In genomic region chr9:80306853-80307252, GRCm38 (mm10) we compare ENCODE assay signal across 13 mouse cellular contexts.
DNase-seq lines count a peak whose midpoint lies in the region; ATAC-seq lines count a peak whose summit lies in the region.
"Had no signal": no experiment of that assay in that cellular context is flagged by ENCODE, and none has a peak within 500 bp of the region (broad histone marks: within the 10 kb centered on the region; RNA-seq: fewer than 3 reads in every experiment).

No protein-coding gene starts in this region.

- peak overlapping the region; percentile 22; the same call in 1 of the 2 replicates for H3K4me2 ChIP-seq in forebrain, embryonic 12.5 days
- H3K4me2 ChIP-seq in hindbrain, embryonic 16.5 days (ENCODE audit: low read length) = peak overlapping the region; percentile 48
- peak overlapping the region; percentile 57 for H3K4me2 ChIP-seq in midbrain, embryonic 16.5 days (ENCODE audit: low read length)
- H3K4me2 ChIP-seq in liver, embryonic 12.5 days = no peak overlapping the region
- H3K4me2 ChIP-seq: liver, embryonic 11.5 days had no signal

- peak overlapping the region; percentile 57; the same call in 1 of the 2 replicates for H3K27ac ChIP-seq in forebrain, embryonic 12.5 days
- no peak overlapping the region for H3K27ac ChIP-seq in hindbrain, embryonic 16.5 days (ENCODE audit: low read depth, low read length)
- H3K27ac ChIP-seq in midbrain, embryonic 16.5 days (ENCODE audit: low read length) = peak overlapping the region; percentile 75
- H3K27ac ChIP-seq in liver, embryonic 12.5 days = no peak overlapping the region

- peaks cover 3% of the 10 kb centered on the region; the same call in 1 of the 2 replicates for H3K4me1 ChIP-seq in forebrain, embryonic 12.5 days
- 0 out of 2 replicates have a peak, but pooled peaks cover 2% of the 10 kb centered on the region for H3K4me1 ChIP-seq in hindbrain, embryonic 16.5 days (ENCODE audit: control insufficient read depth, insufficient read depth, low read depth, low read length)
- peaks cover 6% of the 10 kb centered on the region; the same call in 1 of the 2 replicates for H3K4me1 ChIP-seq in midbrain, embryonic 16.5 days (ENCODE audit: control insufficient read depth, insufficient read depth, low read length)
- H3K4me1 ChIP-seq in liver, embryonic 12.5 days = no peaks in the 10 kb centered on the region

- H3K9me3 ChIP-seq in forebrain, embryonic 12.5 days = no peaks in the 10 kb centered on the region
- no peaks in the 10 kb centered on the region for H3K9me3 ChIP-seq in hindbrain, embryonic 16.5 days (ENCODE audit: control insufficient read depth, low read length)
- H3K9me3 ChIP-seq in midbrain, embryonic 16.5 days (replicated peaks; ENCODE audit: control insufficient read depth, low read length, poor library complexity, severe bottlenecking) = no peaks in the 10 kb centered on the region
- H3K9me3 ChIP-seq in liver, embryonic 12.5 days (replicated peaks) = no peaks in the 10 kb centered on the region

- H3K9ac ChIP-seq in forebrain, embryonic 12.5 days = no peak overlapping the region
- peak overlapping the region; percentile 47 for H3K9ac ChIP-seq in hindbrain, embryonic 16.5 days (ENCODE audit: low read depth, low read length)
- H3K9ac ChIP-seq in midbrain, embryonic 16.5 days (ENCODE audit: low read depth, low read length) = peak overlapping the region; percentile 66
- H3K9ac ChIP-seq in liver, embryonic 12.5 days = no peak overlapping the region

- 41% methylated on average over 11 of the region's 11 CpGs for WGBS in forebrain, embryonic 12.5 days
- 27% methylated on average over 11 of the region's 11 CpGs for WGBS in hindbrain, embryonic 16.5 days
- 12% methylated on average over 11 of the region's 11 CpGs for WGBS in midbrain, embryonic 16.5 days
- 76% methylated on average over 11 of the region's 11 CpGs for WGBS in liver, embryonic 12.5 days (ENCODE audit: insufficient replicate concordance)

- no peaks in the 10 kb centered on the region for H3K36me3 ChIP-seq in forebrain, embryonic 12.5 days (replicated peaks)
- H3K36me3 ChIP-seq in hindbrain, embryonic 16.5 days (ENCODE audit: control insufficient read depth, insufficient read depth, low read length) = no peaks in the 10 kb centered on the region
- no peaks in the 10 kb centered on the region for H3K36me3 ChIP-seq in midbrain, embryonic 16.5 days (ENCODE audit: control insufficient read depth, insufficient read depth, low read length)
- no peaks in the 10 kb centered on the region for H3K36me3 ChIP-seq in liver, embryonic 12.5 days

- DNase-seq in frontal cortex, postnatal 25 days (ENCODE audit: low spot score in 2 of 2) = no peak
- no peak for DNase-seq in thymus, postnatal 14 days
- DNase-seq: adrenal gland, postnatal 25 days; cerebellum, postnatal 25 days; kidney, postnatal 36 days; lung, postnatal 36 days had no signal

- no peak overlapping the region for H3K4me3 ChIP-seq in forebrain, embryonic 12.5 days (replicated peaks)
- H3K4me3 ChIP-seq in hindbrain, embryonic 16.5 days (ENCODE audit: low read length) = peak overlapping the region; percentile 20
- H3K4me3 ChIP-seq in midbrain, embryonic 16.5 days (ENCODE audit: low read depth, low read length) = peak overlapping the region; percentile 34
- no peak overlapping the region for H3K4me3 ChIP-seq in liver, embryonic 12.5 days

- peak; percentile 76 for ATAC-seq in frontal cortex, adult (ENCODE audit: low TSS enrichment)
- ATAC-seq in forebrain, embryonic 12.5 days (ENCODE audit: low FRiP score) = 0 out of 2 replicates have a peak, but pooled peaks have one; percentile 30
- peak; percentile 82 for ATAC-seq in hindbrain, embryonic 16.5 days
- ATAC-seq in midbrain, embryonic 16.5 days = peak; percentile 90
- no peak for ATAC-seq in liver, embryonic 12.5 days
- ATAC-seq in granulocyte monocyte progenitor cell, adult 5-6 weeks (replicated peaks; ENCODE audit: poor library complexity, severe bottlenecking) = no peak

- H3K27me3 ChIP-seq in forebrain, embryonic 12.5 days = no peaks in the 10 kb centered on the region
- H3K27me3 ChIP-seq in hindbrain, embryonic 16.5 days (replicated peaks; ENCODE audit: control insufficient read depth, insufficient read depth, low read length) = no peaks in the 10 kb centered on the region
- H3K27me3 ChIP-seq in midbrain, embryonic 16.5 days (ENCODE audit: control insufficient read depth, insufficient read depth, low read depth, low read length) = no peaks in the 10 kb centered on the region
- no peaks in the 10 kb centered on the region for H3K27me3 ChIP-seq in liver, embryonic 12.5 days (replicated peaks)

Comparison
In these comparisons a context has a peak if more than half of its experiments do, and no peak if none do; other contexts are left out.
1. ATAC-seq: peak in frontal cortex, adult (single experiment), forebrain, embryonic 12.5 days (single experiment), hindbrain, embryonic 16.5 days (single experiment) and midbrain, embryonic 16.5 days (single experiment); none in liver, embryonic 12.5 days (single experiment) and granulocyte monocyte progenitor cell, adult 5-6 weeks (single experiment).
2. H3K27ac ChIP-seq: peak in forebrain, embryonic 12.5 days (single experiment) and midbrain, embryonic 16.5 days (single experiment); none in hindbrain, embryonic 16.5 days (single experiment) and liver, embryonic 12.5 days (single experiment).
3. H3K4me3 ChIP-seq: peak in hindbrain, embryonic 16.5 days (single experiment) and midbrain, embryonic 16.5 days (single experiment); none in forebrain, embryonic 12.5 days (single experiment) and liver, embryonic 12.5 days (single experiment).
4. H3K9ac ChIP-seq: peak in hindbrain, embryonic 16.5 days (single experiment) and midbrain, embryonic 16.5 days (single experiment); none in forebrain, embryonic 12.5 days (single experiment) and liver, embryonic 12.5 days (single experiment).